Mouse (Mus musculus) kidney, adult 11 months (tissue): ENCODE measurements around the gene Cyb561a3.
"Not testable (repeated sequence)": the region's sequence is repeated elsewhere in the genome, so short reads cannot be mapped to it uniquely, and the experiment has no call there.

Source experiments
- DNase-seq: peaks from one replicate; pipeline ENCODE4 v3.0.0; 2022

Gene Cyb561a3

DNA sequence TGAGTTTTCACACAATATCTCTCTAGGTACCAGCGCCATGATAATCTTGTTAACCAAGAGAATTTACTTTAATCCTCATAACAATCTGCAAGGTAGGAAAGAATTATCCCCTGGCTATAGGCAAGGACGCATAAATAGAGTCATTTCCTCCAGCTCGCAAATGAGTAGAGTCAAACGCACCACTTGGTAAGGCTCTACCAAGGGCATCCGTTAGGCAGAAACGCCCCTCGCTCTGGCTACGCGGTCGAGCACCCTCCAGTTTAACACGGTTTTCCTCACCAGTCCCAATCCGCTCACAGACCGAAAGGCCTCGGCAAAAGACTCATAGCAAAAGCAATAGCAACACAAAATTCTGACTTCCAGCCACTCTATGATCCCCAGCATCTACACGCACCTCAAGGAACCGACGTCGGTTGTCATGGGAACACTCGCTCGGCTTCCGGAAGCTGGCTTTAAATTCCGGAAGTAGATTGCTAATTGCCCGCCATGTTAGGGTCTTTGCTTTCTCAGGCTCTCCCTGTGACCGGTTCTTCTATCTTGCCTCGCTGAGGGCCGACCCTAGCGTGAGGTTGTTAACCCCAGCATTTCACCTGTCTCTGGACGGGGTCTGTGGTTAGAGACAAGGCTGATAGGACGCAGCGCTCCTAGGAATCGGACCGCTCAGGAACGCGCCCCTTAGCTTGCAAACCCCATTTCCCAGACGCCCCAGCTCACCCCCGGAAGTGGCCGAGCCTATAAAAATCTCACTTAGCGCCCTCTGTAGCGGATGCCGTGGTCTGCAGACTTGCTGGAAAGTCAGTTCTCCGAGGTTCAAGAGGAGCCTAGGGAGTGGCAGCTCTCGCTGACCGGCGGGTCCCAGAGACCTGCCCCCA lies at the start of gene Cyb561a3, which contains the start of gene Tmem138:
Gene Cyb561a3, plus strand, starts transcription at position 483 of the 872 bp plus-strand sequence.
Gene Tmem138, minus strand, starts transcription at position 673 of the 872 bp plus-strand sequence.
- DNase-seq: peak; percentile 93

DNA sequence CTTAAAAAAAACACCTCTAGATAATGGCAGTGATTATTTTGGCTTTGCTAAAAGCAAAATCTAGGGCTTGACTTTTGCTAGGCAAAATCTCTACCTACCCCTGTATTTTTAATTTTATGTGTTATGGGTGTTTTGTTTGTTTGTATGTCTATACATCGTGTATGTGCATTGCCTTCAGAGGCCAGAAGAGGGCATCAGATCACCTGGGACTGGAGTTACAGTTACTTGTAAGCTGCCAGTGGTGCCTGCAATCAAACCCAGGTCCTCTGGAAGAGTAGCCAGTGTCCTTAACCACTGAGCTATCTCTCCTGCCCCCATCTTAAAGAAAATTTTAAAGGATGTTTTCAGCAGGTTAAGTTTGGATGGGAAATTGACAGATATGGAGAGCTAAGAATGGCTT lies 46.9 kb upstream of the Cyb561a3 start:
- DNase-seq: no peak

- no peak for DNase-seq
These were observed 37.5 kb upstream of the Cyb561a3 start for GRCm38 (mm10) chr19:10539454-10539853.

GRCm38 (mm10) chr19:10555624-10556510 lies 21.1 kb upstream of the Cyb561a3 start, which contains the start of gene Tmem216:
Gene Tmem216, minus strand, starts transcription at chr19:10556238.
- peak; percentile 80 for DNase-seq

GRCm38 (mm10) chr19:10557001-10557400 lies 20.0 kb upstream of the Cyb561a3 start:
- no peak for DNase-seq

- no peak for DNase-seq
These were observed 19.5 kb upstream of the Cyb561a3 start for GRCm38 (mm10) chr19:10557430-10557829.

- not testable (repeated sequence) for DNase-seq
These were observed 19.1 kb upstream of the Cyb561a3 start for GRCm38 (mm10) chr19:10557837-10558375.

DNA sequence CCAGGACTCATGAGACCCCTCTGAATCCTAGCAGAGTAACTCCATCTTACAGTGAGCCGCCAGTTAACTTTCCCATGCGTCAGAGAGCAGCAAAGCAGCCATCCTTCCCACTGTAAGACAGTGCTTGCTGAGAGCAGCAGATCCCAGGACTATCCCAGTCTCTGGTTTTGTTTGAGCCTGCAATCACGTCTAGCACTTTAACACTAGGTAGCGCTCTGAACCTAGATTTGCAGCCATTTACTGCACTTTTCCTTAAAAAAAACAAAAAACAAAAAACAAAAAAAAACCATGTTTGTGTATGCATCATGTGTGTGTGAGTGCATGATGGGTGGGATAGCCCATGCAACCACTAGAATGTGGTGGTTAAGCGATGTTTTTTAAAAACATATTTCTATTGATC lies 16.9 kb upstream of the Cyb561a3 start:
- DNase-seq: no peak

DNA sequence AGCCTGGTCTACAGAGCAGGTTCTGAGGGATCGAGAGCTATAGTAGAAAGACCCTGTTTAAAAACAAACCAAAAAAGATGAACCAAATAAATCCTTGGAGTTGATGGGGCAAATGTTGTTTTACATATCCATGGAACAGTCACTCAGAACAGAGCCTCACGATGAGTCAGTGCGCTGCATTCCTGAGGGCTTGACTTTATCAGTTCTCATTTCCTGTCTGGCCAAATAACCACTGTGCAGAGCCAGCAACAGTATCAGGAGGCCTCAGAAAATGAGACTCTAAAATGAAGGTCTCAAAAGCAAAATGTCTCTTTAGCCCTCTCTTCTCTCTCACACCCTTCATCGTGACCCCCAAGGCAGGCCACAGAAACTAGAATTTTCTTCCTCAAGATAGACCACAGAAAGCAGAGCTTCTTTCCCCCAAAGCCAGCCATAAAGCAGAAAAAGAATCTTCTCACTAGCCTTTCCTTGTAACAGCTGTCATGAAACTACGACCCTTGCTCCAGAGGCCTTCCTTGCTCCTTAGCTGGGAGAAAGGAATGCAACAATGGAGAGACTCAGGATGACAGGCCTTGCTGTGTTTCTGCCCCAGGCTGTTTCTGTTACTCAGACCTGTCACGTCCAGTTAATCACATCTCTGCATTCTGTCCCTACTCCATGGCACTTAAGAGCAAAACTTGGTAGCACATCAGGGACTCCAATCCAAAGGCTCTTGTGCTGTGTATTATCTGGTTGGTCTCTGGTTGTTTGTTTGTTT lies 15.2 kb upstream of the Cyb561a3 start:
- DNase-seq: no peak

DNA sequence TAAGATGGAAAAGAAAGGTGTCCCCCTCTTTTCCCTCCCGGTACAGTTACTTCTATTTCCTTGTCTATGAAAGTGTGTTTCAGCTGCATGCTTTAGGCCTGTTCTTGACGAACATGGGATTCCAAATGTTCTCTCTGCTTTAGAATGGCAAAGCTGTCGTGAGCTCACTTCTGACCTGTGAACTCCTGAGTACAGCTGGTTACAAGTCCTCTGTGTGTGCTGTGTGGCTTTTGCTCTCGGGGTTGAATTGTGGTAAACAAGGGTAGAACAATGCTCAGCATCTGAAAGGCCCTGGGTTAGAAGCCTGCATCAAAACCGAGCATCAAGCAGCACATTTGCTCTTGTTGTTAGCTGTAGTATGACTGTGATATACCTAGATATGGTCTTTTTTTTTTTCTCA lies 14.6 kb upstream of the Cyb561a3 start:
- DNase-seq: no peak

- DNase-seq: no peak
These were observed 12.7 kb upstream of the Cyb561a3 start for GRCm38 (mm10) chr19:10564278-10564677.

GRCm38 (mm10) chr19:10565217-10565616 lies 11.8 kb upstream of the Cyb561a3 start:
- DNase-seq: no peak

DNA sequence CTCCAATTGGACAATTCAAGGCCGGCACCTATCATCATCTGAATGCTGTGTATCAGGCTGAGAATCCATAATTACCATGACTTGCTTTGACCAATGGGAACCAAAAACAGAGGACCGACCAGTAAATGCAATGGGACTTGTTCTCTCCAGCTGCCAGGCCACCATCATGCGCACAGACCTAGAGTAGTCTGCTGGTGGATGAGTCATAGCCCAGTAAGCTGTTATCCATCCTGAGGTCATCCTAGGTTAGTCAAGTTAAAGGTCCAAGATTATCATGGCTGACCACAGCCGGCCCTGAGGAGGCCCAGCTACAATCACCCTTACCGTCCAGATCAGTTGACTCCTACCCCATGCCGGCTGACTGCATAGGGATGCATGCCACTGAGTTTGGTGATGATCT lies 7.3 kb upstream of the Cyb561a3 start:
- no peak for DNase-seq

DNA sequence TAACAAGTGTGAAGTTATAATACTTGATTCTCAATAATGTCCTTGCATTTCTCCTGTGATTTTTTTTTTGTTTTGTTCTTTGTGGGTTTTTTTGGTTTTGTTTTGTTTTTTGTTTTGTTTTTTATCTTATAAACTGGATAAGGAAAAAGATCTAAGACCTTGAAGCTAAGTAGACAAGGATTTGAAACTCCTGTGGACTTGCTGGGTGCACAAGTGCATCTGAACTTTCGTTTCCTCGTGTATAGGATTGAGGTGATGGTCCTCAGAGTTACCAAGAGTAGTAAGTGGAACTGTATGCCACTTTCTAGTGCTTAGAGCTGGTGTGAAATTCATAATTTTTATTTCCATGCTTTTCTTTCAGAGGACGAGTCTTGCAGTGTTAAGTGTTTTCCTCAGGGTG lies 3.1 kb downstream of the Cyb561a3 start:
- no peak for DNase-seq

- DNase-seq: no peak
These were observed 3.8 kb downstream of the Cyb561a3 start for GRCm38 (mm10) chr19:10580761-10581160.

DNA sequence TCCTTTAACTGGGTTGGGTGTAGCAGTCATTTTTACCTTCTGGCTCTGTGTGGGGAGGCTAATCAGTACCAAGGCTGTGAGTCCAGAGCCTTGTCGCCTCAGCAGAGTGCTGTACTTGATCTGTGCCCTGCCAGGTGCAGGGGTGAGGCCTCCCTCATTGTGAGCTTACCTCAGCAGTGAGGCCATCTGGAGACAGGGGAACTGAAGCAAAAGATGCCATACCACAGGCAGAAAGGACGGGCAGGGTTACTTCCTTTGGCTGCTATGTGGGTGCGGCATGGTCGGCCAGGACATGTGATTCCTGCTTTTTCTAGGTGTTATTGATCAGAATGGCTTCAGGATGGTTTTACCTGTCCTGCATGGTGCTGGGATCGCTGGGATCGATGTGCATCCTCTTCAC lies 5.0 kb downstream of the Cyb561a3 start:
- DNase-seq: no peak

GRCm38 (mm10) chr19:10583550-10584146 lies 6.7 kb downstream of the Cyb561a3 start:
- no peak for DNase-seq

DNA sequence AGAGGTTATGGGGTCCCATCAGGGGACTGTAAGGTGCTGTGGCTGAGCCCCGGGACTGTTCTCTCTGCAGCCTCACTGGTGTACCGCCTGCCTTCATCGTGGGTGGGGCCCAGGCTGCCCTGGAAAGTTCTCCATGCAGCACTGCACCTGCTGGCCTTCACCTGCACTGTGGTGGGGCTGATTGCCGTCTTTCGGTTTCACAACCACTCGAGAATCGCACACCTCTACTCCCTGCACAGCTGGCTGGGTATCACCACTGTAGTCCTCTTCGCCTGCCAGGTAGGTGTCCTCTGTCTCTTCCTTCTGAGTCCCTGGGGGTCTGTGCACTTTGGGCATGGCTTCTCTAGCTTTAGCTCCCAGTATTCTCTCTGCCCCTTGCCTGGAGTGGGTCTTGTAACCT lies 8.1 kb downstream of the Cyb561a3 start:
- DNase-seq: no peak

- no peak for DNase-seq
These were observed 10.3 kb downstream of the Cyb561a3 start for GRCm38 (mm10) chr19:10587231-10587630.

DNA sequence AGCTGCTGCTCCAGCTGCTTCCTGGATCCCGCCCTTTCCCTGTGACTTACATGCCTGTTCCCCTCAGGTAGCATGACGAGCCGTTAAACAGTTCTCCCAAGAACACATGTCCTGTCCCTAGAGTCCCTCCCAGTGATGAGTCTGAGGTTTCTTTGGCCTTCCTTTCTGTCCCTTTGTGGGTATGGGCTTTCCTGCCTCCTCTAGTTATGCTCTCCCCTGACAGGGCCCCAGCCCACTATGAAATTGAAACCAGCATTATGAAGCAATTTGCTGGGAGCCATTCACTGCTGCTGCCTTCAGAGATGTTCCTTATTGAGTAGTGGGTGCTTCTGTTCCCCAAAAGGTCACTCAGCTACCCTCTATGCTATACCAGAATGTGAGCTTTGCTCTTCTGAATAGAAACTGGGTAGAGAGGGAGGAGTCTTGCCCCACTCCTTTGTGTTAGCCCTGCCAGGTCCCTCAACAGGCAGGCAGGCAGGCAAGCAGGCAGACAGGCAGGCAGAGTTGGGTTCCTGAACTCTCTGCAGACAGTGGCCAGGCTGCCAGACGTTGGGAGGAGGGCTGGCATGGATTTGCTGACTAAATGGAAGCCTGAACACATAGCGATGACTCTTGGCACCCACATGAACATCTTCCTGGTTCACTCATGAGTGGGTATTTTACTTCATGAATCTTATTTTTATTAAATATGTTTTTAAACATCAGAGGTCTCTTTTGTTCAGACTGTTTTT lies 12.3 kb downstream of the Cyb561a3 start:
- no peak for DNase-seq

- no peak for DNase-seq
These were observed 13.3 kb downstream of the Cyb561a3 start for GRCm38 (mm10) chr19:10590301-10590700.
